Mouse (Mus musculus) C2C12 (cell line): ENCODE data around the gene Wwp2.

Experiments
- CEBPB ChIP-seq: IDR thresholded peaks from one replicate; pipeline ENCODE4 v1.6.1; 2011; ENCODE audit warnings: low read depth, mild to moderate bottlenecking, control low read depth, moderate library complexity
- CTCF ChIP-seq: IDR thresholded peaks from one replicate; pipeline ENCODE4 v1.5.1; 2011; ENCODE audit not compliant: control insufficient read depth, insufficient read depth, insufficient read length
- MAX ChIP-seq: IDR thresholded peaks from one replicate; pipeline ENCODE4 v1.6.1; 2011; ENCODE audit warnings: mild to moderate bottlenecking, control low read depth
- MYOD1 ChIP-seq: IDR thresholded peaks from one replicate; pipeline ENCODE4 v1.6.1; 2011; ENCODE audit warnings: low read depth; ENCODE audit not compliant: control insufficient read depth, insufficient read length

DNA sequence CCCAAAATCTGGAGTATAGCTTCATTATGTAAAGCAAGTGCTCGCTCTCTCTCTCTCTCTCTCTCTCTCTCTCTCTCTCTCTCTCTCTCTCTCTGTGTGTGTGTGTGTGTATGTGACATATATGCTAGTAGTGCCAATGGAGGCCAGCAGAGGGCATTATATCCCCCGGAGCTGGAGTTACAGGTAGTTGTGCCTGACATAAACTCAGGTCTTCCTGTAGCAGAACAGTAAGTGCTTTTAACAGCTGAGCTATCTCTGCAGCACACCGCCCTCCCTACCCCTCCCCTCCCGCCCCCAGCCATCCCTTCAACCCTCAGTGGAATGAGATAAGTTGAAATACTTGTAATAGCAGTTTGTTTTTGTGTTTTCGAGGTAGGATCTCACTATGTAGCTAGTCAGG, 30.5 kb downstream of the Wwp2 start:
- no peak for TF ChIP-seq CTCF
- TF ChIP-seq CEBPB: no peak
- TF ChIP-seq MAX: no peak
- TF ChIP-seq MYOD1: no peak
